In genomic region chr12:117808355-117809326, GRCm38 (mm10) we compare ENCODE assay signal across 9 mouse cellular contexts. TPM values are rescaled to one million over a fixed set of nuclear protein-coding genes. Genes with fewer than 3 reads are reported as not detected.
A peak's percentile ranks its signal among the peaks of the same experiment; 100 is the strongest.
DNase-seq lines count a peak whose midpoint lies in the region; ATAC-seq and TF ChIP-seq lines count a peak whose summit lies in the region.
"Had no signal": no experiment of that assay in that cellular context is flagged by ENCODE, and none has a peak within 500 bp of the region (broad histone marks: within the 10 kb centered on the region; RNA-seq: fewer than 3 reads in every experiment).

No protein-coding gene starts in this region.

- H3K4me3 ChIP-seq in heart, postnatal 0 days (ENCODE audit: low read depth, low read length) = no peak overlapping the region
- H3K4me3 ChIP-seq in embryonic facial prominence, embryonic 12.5 days = no peak overlapping the region
- H3K4me3 ChIP-seq in hindbrain, postnatal 0 days (ENCODE audit: low read length) = 0 out of 2 replicates have a peak overlapping the region, but pooled peaks have one; percentile 11
- H3K4me3 ChIP-seq in neural tube, embryonic 13.5 days = 0 out of 2 replicates have a peak overlapping the region, but pooled peaks have one; percentile 6

- H3K27me3 ChIP-seq in heart, postnatal 0 days (ENCODE audit: control insufficient read depth, insufficient read depth, low read length) = no peaks in the 10 kb centered on the region
- H3K27me3 ChIP-seq in embryonic facial prominence, embryonic 12.5 days = no peaks in the 10 kb centered on the region
- H3K27me3 ChIP-seq in hindbrain, postnatal 0 days (ENCODE audit: insufficient read depth, low read length) = 0 out of 2 replicates have a peak, but pooled peaks cover 3% of the 10 kb centered on the region
- peaks cover 63% of the 10 kb centered on the region for H3K27me3 ChIP-seq in neural tube, embryonic 13.5 days

- H3K9ac ChIP-seq in heart, postnatal 0 days (replicated peaks; ENCODE audit: low read depth, low read length) = no peak overlapping the region
- no peak overlapping the region for H3K9ac ChIP-seq in embryonic facial prominence, embryonic 12.5 days
- no peak overlapping the region for H3K9ac ChIP-seq in hindbrain, postnatal 0 days (replicated peaks; ENCODE audit: low read length)
- H3K9ac ChIP-seq in neural tube, embryonic 13.5 days = peak overlapping the region; percentile 41; the same call in 1 of the 2 replicates

- H3K4me2 ChIP-seq in heart, postnatal 0 days (ENCODE audit: low read depth, low read length) = peak overlapping the region; percentile 25; the same call in 1 of the 2 replicates
- peak overlapping the region; percentile 46 for H3K4me2 ChIP-seq in embryonic facial prominence, embryonic 12.5 days (replicated peaks)
- peak overlapping the region; percentile 48 for H3K4me2 ChIP-seq in hindbrain, postnatal 0 days (ENCODE audit: low read depth, low read length)
- H3K4me2 ChIP-seq in neural tube, embryonic 13.5 days = peak overlapping the region; percentile 51

- no peaks in the 10 kb centered on the region for H3K4me1 ChIP-seq in heart, postnatal 0 days (ENCODE audit: control insufficient read depth, insufficient read depth)
- H3K4me1 ChIP-seq in embryonic facial prominence, embryonic 12.5 days = peaks cover 16% of the 10 kb centered on the region
- H3K4me1 ChIP-seq in hindbrain, postnatal 0 days (ENCODE audit: insufficient read depth, low read length) = peaks cover 10% of the 10 kb centered on the region
- peaks cover 54% of the 10 kb centered on the region for H3K4me1 ChIP-seq in neural tube, embryonic 13.5 days (replicated peaks)

- no peak overlapping the region for H3K27ac ChIP-seq in heart, postnatal 0 days (ENCODE audit: low read depth)
- H3K27ac ChIP-seq in embryonic facial prominence, embryonic 12.5 days = no peak overlapping the region
- no peak overlapping the region for H3K27ac ChIP-seq in hindbrain, postnatal 0 days
- peak overlapping the region; percentile 46; the same call in 1 of the 2 replicates for H3K27ac ChIP-seq in neural tube, embryonic 13.5 days (replicated peaks)

- no peak for DNase-seq in heart, postnatal 0 days (ENCODE audit: low spot score)
- no peak for DNase-seq in heart, postnatal 10 days
- DNase-seq in hindbrain, postnatal 0 days (ENCODE audit: low spot score) = no peak
- no peak for DNase-seq in spleen, adult 18-20 months
- DNase-seq in right cerebral cortex, postnatal 4 days = no peak
- DNase-seq: gastrocnemius, postnatal 36 days had no signal

- no peak for TF ChIP-seq EP300 in heart, postnatal 0 days (IDR thresholded peaks at IDR 0.05; ENCODE audit: low read depth)

- H3K9me3 ChIP-seq in heart, postnatal 0 days (replicated peaks; ENCODE audit: control insufficient read depth, low read length) = no peaks in the 10 kb centered on the region
- no peaks in the 10 kb centered on the region for H3K9me3 ChIP-seq in embryonic facial prominence, embryonic 12.5 days
- H3K9me3 ChIP-seq in hindbrain, postnatal 0 days (ENCODE audit: low read length) = no peaks in the 10 kb centered on the region
- no peaks in the 10 kb centered on the region for H3K9me3 ChIP-seq in neural tube, embryonic 13.5 days

- H3K36me3 ChIP-seq in heart, postnatal 0 days (replicated peaks; ENCODE audit: control insufficient read depth, insufficient read depth, low read length) = no peaks in the 10 kb centered on the region
- H3K36me3 ChIP-seq in embryonic facial prominence, embryonic 12.5 days = no peaks in the 10 kb centered on the region
- H3K36me3 ChIP-seq in hindbrain, postnatal 0 days (ENCODE audit: insufficient read depth, low read length) = no peaks in the 10 kb centered on the region
- H3K36me3 ChIP-seq in neural tube, embryonic 13.5 days = no peaks in the 10 kb centered on the region

- intact Hi-C loops in heart, postnatal 10 days (cut with DNase I) = no loop called here

- ATAC-seq in heart, postnatal 0 days (ENCODE audit: insufficient read depth, low read depth) = no peak
- ATAC-seq in embryonic facial prominence, embryonic 12.5 days (ENCODE audit: insufficient number of reproducible peaks, insufficient read depth, low FRiP score, low TSS enrichment) = no peak
- ATAC-seq in hindbrain, postnatal 0 days = no peak
- peak; percentile 48; the same call in 1 of the 2 replicates for ATAC-seq in neural tube, embryonic 13.5 days (ENCODE audit: low read depth)
- no peak for ATAC-seq in monocyte, adult 5-6 weeks (replicated peaks; ENCODE audit: insufficient number of reproducible peaks, low FRiP score, low TSS enrichment, poor library complexity, severe bottlenecking)

- no peak for TF ChIP-seq CTCF in heart, postnatal 0 days (IDR thresholded peaks at IDR 0.05; ENCODE audit: low read depth)
- no peak for TF ChIP-seq CTCF in hindbrain, postnatal 0 days (IDR thresholded peaks at IDR 0.05; ENCODE audit: low read depth)

- WGBS in heart, postnatal 0 days = 60% methylated on average over 17 of the region's 17 CpGs
- WGBS in embryonic facial prominence, embryonic 12.5 days = 47% methylated on average over 17 of the region's 17 CpGs
- WGBS in hindbrain, postnatal 0 days = 21% methylated on average over 17 of the region's 17 CpGs
- WGBS in neural tube, embryonic 13.5 days = 12% methylated on average over 17 of the region's 17 CpGs

RNA-seq across cellular contexts. Expression of gene Cdca7l, which starts 4.6 kb away (rescaled TPM):
- total RNA-seq in heart, postnatal 0 days (2014; rRNA removed; ENCODE audit: low replicate concordance) = 1.4 and 2.7 TPM in 2 replicates
- polyA plus RNA-seq in heart, postnatal 0 days (2015; fragmentation: Nextera tagmentation; extraction: Ambion mirVana) = 3.7 and 4.1 TPM in 2 replicates
- total RNA-seq in heart, postnatal 10 days (2021) = 1 to 10 TPM; 2.1 to 2.2 TPM
- polyA plus RNA-seq in embryonic facial prominence, embryonic 12.5 days (2016; fragmentation: Nextera tagmentation; extraction: Ambion mirVana) = 34.1 and 34.6 TPM in 2 replicates
- 4.4 and 4.6 TPM in 2 replicates for total RNA-seq in hindbrain, postnatal 0 days (2014; rRNA removed)
- 5.5 and 5.9 TPM in 2 replicates for polyA plus RNA-seq in hindbrain, postnatal 0 days (2015; fragmentation: Nextera tagmentation; extraction: Ambion mirVana)
- 3.3 and 5.4 TPM in 2 replicates for polyA plus RNA-seq in neural tube, embryonic 13.5 days (2015; fragmentation: Nextera tagmentation; extraction: Ambion mirVana)
- 24.7 to 80.2 TPM (median 33.5 TPM) in 3 replicates for total RNA-seq in monocyte, adult 5-6 weeks (2017)

Comparison
In these comparisons a context has a peak if more than half of its experiments do, and no peak if none do; other contexts are left out.
1. H3K4me3 ChIP-seq: peak in hindbrain, postnatal 0 days (single experiment) and neural tube, embryonic 13.5 days (single experiment); none in heart, postnatal 0 days (single experiment) and embryonic facial prominence, embryonic 12.5 days (single experiment).
2. Peak in every context shown above with its lines, with median percentiles within 50 percentile points of each other: H3K4me2 ChIP-seq.